Mouse (Mus musculus) cerebellum, adult (tissue): ENCODE measurements around the gene Pigs.

ENCODE experiments used
- ATAC-seq: cut with Nextera tagmentation; 2 replicates; pipeline ENCODE4 v1.9.2; 2017; ENCODE audit warnings: mild to moderate bottlenecking, moderate library complexity, mixed read lengths; ENCODE audit not compliant: insufficient number of reproducible peaks, low FRiP score, low TSS enrichment

The Pigs gene

DNA sequence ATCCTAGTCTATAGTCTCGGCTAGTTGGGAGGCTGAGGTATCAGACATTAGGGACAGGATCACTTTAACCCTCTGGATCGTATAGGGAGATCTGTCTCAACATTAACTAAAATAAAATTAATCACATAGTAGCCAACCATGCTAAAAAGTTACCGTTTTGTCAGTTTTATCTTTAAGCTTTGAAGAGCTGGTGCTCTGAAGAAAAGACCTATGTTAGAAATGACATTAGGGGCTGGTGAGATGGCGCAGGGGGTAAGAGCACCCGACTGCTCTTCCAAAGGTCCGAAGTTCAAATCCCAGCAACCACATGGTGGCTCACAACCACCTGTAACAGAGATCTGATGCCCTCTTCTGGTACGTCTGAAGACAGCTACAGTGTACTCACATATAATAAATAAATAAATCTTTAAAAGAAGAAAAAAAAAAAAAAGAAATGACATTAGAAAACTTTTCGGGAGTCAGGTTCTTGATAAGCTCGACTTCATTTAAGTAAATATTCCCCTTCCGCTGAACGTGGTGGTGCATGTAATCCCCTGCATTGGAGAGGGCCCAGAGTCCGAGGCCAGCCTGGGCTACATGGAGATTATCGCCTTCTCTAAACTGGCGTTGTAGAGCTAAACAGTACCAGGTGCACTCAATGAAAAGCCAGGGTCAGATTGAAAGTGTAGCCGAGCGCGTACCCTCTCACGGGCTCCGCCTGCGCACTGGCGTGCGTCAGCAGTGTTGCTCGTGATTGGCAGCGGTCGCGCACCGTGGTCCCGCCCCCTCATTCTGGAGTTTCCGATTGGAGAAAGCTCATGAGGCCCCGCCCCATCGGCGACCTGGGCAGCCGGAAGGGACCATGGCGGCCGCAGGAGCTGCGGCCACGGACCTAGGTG lies at the start of gene Pigs:
Pigs (plus strand) TSS at position 782 of the 878 bp plus-strand sequence.
- peak; percentile 89 for ATAC-seq

DNA sequence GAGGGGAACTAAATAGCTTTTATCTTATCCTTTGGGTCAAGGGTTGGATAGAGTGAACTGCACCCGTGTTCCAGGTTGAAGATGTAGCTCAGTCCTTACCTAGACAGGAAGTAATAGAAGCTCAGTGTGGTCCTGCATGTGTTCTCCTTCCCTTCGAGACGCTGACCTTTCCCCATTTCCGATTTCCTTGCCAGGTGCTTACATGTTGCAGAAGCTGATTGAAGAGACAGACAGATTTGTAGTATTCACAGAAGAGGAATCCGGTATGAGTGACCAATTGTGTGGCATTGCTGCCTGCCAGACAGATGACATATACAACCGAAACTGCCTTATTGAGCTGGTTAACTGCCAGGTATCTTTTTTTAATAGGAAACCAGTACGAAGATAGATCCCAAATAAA lies 49.4 kb upstream of the Pigs start:
- ATAC-seq, result no peak

DNA sequence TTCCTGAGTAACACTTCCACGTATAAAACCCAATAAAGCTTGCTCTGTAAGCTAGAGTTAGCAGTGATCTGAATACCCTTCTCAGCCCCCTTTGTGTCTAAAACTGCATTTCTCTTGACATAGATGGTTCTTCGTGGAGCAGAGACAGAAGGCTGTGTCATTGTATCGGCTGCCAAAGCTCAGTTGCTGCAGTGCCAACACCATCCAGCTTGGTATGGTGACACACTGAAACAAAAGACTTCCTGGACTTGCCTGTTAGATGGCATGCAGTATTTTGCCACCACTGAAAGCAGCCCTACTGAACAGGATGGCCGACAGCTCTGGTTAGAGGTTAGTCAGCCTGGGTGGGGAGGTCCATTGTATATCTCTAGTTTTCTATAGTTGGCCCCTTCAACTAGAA lies 48.6 kb upstream of the Pigs start:
- ATAC-seq, result no peak

DNA sequence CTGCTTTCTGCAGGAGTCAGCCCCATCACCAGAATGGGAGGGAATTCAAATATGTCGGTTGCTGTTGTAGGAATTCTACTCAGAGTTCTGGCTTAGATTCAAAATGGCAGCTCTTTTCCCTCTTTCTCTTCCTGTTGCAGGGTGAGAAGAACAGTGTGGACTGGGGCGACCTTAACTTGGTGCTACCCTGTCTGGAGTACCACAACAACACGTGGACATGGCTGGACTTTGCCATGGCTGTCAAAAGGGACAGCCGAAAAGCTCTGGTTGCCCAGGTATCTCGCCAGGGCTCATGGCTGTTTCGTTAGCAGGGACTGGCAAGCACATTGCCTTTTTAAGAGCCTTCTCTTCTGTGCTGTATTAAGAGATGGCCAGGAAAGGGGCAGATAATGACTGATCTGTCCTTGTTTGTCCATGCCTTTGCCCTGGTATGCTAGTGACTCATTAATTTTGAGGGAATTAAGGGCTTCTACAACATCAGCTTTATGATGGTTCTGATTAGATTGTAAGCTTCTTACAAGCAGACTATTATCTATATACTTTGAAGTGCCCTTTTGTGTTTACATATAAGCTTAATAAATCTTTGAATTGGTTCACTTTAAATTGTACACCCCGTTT lies 39.0 kb upstream of the Pigs start:
- no peak for ATAC-seq

DNA sequence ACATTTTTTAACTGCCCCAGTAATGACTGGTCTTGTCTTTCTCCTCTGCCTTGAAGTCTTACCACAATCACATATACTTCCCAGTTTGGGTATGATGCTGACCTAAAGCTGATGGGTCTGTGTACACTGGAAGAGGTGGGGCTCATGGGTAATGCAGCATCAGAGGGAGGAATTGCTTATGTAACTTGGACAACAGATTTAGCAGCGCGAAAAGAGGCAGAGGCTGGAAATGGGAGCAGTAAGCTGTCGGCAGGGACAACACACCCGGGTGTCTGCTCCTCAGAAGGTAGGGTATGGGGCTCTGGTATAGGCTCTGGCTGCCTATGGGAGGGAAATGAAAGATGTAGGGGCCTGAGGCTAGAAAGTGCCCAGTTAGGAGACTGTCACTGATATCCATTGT lies 37.6 kb upstream of the Pigs start, which contains the start of gene BC030499:
BC030499 (plus strand) TSS at position 188 of the 400 bp plus-strand sequence.
- no peak for ATAC-seq

DNA sequence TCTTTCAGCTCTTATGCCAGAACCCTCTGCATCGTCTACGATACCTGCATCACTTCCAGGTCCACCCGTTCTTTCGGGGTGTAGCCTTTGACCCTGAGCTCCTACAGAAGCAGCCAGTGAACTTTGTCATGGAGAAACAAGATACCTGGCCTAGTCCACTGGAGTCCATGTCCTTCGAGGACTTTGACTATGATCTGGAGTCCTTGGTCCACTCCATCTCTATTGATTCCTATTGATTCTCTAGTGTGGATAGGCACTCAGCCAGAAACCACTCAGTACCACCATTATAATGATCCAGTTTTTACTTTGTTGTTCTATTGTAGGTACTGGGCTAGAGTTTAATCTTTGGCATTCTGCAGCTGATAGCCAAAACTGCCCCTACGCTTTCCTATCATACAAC lies 33.6 kb upstream of the Pigs start:
- no peak for ATAC-seq

DNA sequence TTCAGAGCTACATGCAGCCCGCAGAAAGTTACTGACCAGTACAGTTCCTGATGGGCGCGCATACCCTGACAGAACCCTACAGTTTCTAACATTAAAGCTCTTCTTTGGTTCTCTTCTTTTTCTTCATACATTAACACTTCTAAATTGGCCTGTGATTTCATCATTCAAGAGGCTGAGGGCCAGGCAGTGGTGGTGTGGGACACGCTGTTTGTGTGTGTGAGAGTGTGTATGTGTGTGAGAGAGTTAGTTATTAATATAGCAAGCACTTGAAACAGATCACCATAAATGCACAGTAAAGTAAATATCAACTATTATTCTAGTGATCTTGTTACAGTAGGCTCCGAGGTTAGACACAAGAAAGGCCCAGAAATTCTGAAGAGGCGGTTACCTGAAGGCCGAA lies 27.3 kb upstream of the Pigs start:
- no peak for ATAC-seq

DNA sequence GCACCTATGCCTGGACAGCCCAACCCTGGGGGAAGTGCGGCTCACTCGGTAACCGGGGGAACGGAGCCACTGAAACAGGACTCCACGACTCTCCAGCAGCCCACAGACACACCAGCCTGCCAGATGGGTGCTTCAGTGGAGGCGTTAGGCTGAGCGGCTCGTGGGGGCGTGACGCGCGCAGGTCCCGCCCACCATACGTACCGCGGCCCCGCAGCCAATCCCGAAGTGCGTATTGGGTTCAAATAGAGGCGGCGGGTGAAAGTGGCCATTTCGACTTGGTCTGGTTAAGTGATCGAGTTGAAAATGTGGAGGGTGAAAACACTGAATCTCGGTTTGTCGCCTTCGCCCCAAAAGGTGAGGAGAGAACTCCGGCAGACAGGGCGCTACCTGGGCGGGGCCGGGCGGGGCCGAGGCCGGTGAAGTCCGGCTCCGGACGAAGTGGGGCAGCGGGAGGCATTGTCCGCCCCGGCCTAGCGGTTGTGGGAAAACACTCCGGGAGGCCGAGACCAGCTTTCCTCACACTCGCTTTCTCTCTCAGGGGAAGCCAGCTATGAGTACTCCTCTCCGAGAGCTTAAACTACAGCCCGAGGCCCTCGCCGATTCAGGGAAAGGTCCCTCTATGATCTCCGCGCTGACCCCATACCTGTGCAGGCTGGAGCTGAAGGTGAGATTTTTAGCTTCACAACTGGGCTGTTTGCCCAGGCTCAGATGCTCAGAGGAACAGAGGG lies 26.7 kb upstream of the Pigs start, which contains the start of gene Spag5:
Spag5 (plus strand) TSS at position 173 of the 728 bp plus-strand sequence.
- peak; percentile 91 for ATAC-seq

DNA sequence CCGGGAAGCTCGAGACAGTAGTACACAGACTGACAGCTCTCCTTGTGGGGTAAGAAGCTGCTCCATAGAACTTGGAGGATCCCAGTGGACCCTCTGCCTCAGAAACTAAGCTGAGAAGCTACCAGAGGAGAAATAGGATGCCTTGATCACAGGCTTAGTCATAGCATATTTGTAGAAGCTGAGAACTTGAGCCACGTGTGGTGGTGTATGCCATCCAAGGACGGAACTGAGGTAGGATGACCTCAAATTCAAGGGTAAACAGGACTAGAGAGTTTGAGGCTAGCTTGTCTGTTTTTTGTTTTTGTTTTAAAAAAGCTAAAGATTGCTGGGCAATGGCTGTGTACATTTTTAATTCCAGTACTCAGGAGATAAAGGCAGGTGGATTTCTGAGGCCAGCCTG lies 22.9 kb upstream of the Pigs start:
- ATAC-seq, result no peak

DNA sequence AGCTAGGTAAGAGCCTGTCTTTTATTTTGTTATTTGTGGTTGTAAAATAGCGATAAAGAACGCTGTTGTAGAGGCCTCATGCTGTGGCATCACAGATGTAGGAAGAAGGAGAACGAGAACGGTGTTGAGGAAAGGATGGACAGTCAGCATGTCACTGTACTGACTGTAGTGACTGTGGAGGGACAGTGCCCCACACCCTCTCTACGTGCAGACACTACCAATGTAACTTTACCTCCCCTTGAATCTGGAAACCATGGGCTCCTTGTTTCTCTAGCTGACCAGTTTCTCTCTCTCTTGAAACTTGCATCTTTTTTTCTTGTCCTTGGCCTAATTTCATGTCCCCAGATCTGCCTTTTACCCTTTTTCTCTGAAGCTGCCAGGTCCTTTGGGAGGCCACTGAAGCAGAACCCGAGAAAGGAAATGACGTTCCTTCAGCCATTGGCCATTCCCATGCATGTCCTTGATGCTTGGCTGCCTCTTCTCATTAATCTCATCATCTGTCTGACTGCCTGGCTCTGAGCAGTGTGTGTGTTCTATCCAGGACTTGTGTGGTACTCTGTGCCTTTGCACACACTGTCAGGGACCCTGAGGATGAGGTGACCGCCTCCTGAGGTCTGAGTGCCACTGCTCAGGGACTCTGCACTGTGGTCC lies 17.2 kb upstream of the Pigs start:
- no peak for ATAC-seq

DNA sequence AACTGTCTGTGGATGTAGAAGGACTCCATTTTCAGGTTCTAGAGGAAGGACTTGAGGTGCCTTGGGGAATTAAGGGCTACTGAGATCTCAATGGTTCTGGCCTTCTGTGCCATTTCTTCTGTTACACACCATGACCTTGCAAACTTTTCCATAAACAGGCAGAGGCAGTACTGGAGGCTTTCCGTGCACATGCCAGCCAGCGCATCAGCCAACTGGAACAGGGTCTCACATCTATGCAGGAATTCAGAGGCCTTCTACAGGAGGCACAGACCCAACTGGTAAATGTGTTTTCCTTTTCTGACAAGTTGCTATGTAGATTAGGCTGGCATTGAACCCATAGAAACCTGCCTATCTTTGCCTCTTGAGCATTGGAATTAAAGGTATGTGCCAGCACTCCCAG lies 14.6 kb upstream of the Pigs start:
- ATAC-seq, result no peak

DNA sequence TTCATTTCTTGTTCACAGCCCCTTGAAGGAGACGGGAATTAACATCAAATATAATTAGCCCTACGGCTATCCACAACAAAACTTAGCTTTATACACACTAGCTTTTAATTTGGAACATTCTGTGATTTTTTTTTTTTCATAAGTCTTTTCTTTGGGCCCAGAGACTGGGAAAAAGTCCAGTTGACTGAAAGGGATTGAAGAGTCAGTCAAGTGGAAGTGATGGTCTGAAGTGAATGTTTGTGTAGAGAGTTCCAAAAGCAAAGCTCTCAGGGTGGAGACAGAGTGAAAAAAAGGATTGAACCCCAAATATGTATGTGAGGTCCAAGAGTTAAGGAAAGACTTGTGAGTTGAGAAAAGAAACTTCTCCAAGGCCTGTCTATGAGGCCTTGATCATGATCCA lies 9.8 kb upstream of the Pigs start:
- no peak for ATAC-seq

DNA sequence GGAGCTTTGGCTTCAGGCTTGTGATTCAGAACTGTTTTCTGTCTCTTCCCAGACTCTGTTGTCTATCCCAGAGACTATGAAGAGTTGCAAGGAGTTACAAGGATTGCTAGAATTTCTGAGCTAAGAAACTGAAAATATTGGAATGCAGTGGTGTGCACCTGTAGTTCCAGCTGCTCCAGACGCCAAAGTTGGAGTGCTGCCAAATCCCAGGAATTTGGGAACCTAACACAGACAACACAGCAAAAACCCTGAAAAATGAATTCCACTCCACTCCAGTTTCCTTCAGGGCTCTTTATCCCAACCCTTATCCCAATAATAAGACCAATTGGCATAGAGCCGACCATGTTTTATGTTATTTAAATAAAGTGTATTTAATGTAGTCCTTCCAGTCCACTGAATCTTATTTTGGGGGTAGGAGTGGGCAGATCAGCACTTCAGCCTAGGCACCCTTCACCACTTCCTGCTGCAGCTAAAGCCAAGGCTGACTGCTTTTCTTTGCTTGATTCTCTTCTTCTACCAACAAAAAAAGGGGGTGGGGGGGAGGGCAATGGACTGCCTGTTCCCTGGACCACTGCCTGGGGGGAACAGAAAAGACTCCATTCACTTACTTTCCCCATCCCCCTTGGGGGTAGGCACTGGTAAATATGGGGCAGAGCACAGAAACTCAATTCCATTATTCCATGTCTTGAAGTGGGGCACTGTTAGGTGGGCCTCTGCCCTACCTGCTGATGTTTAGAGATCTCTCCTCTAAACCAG lies 6.0 kb upstream of the Pigs start:
- ATAC-seq, result no peak

DNA sequence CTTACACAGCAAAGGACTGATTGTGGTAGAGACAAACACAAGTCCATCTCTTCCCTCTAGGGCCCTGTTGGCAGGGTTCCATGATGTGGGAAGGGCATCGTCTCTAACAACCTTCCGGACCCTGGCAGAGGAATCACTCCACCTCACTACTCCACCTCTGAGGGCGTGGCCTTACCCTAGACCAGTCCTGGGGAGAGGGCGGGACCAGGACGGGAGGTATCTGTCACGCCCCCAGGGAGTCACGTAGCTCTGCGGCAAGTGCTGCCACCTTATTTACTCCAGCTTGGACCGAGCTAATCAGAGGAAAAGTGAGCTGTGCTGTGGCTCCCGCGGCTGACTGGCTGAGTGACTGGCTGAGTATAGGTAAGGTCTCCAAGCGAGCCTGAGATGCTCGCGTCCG lies 5.4 kb upstream of the Pigs start, which contains the start of gene Aldoc:
Aldoc (plus strand) TSS at position 109 of the 400 bp plus-strand sequence.
- peak; percentile 72 for ATAC-seq

DNA sequence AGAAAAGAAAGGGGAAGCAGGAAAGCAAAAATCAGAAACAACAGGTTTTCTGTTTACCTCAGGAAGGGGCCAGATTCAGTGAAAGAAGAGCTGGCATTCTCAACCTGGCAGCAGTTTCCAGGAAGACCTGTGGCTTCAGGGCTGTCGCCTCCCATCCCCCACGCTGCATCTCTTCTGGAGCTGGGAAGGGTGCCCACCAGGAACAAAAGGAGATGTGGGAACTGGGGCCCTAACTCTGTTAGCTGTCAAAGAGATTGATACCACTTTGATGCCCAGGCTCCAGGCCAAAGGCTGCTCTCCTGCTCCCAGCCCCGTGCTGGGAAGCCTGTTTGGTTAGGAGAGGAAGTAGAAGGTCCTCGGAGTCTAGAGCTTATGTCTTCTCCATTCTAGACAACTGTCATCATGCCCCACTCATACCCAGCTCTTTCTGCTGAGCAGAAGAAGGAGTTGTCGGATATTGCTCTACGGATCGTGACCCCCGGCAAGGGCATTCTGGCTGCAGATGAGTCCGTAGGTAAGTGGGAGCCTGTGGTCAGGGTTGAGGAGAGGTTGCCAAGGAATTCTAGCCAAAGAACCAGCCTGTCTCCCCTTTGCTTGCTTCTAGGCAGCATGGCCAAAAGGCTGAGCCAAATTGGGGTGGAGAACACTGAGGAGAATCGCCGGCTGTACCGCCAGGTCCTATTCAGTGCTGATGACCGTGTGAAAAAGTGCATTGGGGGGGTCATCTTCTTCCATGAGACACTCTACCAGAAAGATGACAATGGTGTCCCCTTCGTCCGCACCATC lies 4.0 kb upstream of the Pigs start:
- ATAC-seq, result no peak

DNA sequence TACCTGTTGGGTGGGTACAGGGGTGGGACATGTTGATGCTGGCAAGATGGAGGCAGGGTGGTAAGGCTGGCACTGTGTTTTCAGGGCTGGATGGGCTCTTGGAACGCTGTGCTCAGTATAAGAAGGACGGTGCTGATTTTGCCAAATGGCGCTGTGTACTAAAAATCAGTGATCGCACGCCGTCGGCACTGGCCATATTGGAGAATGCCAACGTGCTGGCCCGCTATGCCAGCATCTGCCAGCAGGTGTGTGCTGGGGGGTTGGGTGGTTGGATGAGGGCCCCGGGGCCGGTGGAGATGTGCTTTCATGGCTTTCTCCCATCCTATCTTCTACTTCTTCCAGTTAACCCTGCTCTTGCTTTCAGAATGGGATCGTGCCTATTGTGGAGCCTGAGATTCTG lies 3.2 kb upstream of the Pigs start:
- ATAC-seq, result no peak

DNA sequence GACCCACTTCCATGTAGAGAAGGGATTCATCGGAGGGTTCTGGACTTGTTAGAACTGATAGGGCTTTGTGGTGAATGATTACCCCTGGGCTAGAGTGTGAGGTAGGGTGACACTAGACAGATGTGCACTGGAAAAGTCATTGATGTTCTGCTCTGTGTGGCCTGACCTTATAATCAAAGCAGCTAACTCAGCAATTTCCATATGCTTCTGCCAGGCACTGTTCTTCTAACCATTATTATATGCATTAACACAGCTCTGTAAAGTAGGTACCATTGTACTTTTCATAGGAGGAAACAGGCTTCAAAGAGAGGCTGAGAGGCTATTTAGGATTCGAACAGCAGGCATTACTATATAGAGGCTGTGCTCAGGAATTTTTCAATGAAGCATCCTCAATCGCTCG lies 1.0 kb upstream of the Pigs start:
- no peak for ATAC-seq

DNA sequence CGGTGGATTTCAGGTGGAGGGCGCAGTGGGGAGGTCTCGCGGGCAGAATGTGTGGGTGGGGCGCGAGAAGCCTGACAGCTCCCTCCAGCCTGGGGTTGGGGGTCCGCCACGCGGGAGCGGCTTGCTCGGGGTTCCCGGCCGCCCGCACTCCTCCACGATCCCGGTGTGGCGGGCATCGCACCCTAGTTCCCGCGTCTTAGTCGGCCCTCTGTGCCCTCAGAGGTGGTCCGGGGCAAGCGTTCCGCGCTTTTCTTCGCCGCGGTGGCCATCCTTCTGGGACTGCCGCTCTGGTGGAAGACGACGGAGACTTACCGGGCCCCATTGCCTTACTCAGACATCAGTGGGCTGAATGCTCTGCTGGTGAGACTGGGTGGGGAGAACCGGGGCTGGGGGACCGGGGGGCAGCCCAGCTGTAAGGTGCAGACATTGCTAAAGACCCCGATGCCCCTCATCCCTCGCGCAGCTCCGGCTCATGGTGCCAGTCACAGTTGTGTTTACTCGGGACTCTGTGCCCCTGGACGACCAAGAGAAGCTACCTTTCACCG lies 369 bp downstream of the Pigs start:
- ATAC-seq, result 0 out of 2 replicates have a peak, but pooled peaks have one; percentile 17

DNA sequence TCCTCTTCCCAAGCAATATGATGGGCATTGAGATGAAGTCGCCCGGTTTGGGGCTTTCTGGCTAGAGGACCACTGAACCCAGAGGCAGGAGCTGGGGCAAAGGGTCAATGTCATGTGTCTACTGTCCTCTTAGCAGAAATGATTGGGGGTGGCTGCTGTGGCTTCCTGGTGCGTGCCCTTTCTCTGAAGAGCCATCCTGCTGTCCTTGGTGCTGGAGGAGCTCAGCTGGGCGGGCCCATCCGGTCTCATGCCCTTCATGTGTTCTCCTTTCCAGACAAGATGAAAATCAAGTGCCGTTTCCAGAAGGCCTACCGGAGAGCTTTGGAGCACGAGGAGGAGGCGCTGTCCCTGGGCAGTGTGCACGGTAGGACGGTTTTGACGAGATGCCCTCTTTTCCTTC lies 4.5 kb downstream of the Pigs start:
- ATAC-seq, result no peak
